8 mouse cellular contexts compared by ENCODE assay signal in the genomic region with DNA sequence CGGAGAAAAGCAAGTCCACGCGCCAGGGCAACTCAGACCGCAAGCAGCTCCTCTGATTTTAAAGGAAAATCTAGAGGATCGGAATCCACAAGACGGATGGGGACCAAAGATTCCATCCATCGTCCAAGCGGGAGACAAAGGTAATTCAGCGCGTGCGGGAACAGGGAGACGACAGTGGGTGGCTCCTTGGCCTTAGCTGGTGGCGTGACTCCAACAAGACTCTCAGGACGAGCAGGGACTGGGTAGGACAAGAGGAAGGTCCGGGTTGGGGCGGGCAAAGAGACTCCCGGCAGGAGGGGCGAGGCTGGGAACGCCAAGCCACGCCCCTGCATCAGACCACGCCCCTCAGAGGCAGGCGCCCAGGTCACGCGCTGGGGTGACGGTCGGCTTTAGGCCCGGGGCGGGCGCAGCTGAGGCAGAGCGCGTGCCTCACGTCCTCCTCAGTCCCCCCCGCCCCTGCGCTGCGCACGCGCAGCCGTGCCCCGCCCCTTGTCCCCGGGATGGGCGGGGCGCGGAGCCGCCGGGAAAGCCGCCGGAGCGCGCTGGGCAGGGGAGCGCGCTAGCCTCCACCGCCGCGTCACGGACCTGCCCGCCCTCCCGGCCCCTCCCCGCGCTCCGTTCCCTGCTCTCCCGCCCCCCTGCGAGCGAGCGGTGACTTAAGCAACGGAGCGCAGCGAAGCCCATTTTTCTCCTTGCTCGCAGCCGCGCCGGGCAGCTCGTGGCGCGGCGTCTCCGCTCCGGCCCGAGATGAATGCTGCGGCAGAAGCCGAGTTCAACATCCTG. TPM values are rescaled to one million over a fixed set of nuclear protein-coding genes. Genes with fewer than 3 reads are reported as not detected.
DNase-seq lines count a peak whose midpoint lies in the region; ATAC-seq lines count a peak whose summit lies in the region.

No protein-coding gene starts in this region.

- peak overlapping the region; percentile 95 for H3K27ac ChIP-seq in brown adipose tissue, adult 24 weeks (replicated peaks; ENCODE audit: low read depth, low read length)
- H3K27ac ChIP-seq in heart, embryonic 13.5 days (replicated peaks): peak overlapping the region; percentile 97
- H3K27ac ChIP-seq in liver, embryonic 12.5 days: peak overlapping the region; percentile 89
- H3K27ac ChIP-seq in stomach, embryonic 15.5 days: peak overlapping the region; percentile 98

- peak; percentile 99 for DNase-seq in CD4-positive, CD25-positive, alpha-beta regulatory T cell, adult 2 months (ENCODE audit: low read depth, low spot score)
- peak; percentile 65 for DNase-seq in fat pad, adult 2 months (ENCODE audit: extremely low read depth, low read depth, low spot score)
- peak; percentile 99 for DNase-seq in kidney, postnatal 10 days
- DNase-seq in natural killer cell, adult 2 months (ENCODE audit: low spot score in 2 of 2): peak; percentile 94 to 97

- under 1% methylated on average over 64 of the region's 80 CpGs for WGBS in heart, embryonic 13.5 days
- WGBS in liver, embryonic 12.5 days (ENCODE audit: insufficient replicate concordance): under 1% methylated on average over 65 of the region's 80 CpGs
- under 1% methylated on average over 59 of the region's 80 CpGs for WGBS in stomach, embryonic 15.5 days

- peaks cover 4% of the 10 kb centered on the region for H3K4me1 ChIP-seq in brown adipose tissue, adult 24 weeks (ENCODE audit: control insufficient read depth, insufficient read depth, insufficient read length, low read length)
- peaks cover 3% of the 10 kb centered on the region for H3K4me1 ChIP-seq in heart, embryonic 13.5 days
- H3K4me1 ChIP-seq in liver, embryonic 12.5 days: peaks cover 16% of the 10 kb centered on the region
- no peaks in the 10 kb centered on the region for H3K4me1 ChIP-seq in stomach, embryonic 15.5 days

- peak overlapping the region; percentile 82 for H3K4me2 ChIP-seq in heart, embryonic 13.5 days
- H3K4me2 ChIP-seq in liver, embryonic 12.5 days: peak overlapping the region; percentile 85
- peak overlapping the region; percentile 67 for H3K4me2 ChIP-seq in stomach, embryonic 15.5 days

- H3K9me3 ChIP-seq in heart, embryonic 13.5 days: no peaks in the 10 kb centered on the region
- H3K9me3 ChIP-seq in liver, embryonic 12.5 days (replicated peaks): no peaks in the 10 kb centered on the region
- H3K9me3 ChIP-seq in stomach, embryonic 15.5 days: no peaks in the 10 kb centered on the region

- H3K36me3 ChIP-seq in heart, embryonic 13.5 days: peaks cover 14% of the 10 kb centered on the region
- H3K36me3 ChIP-seq in liver, embryonic 12.5 days: peaks cover 12% of the 10 kb centered on the region
- 0 out of 2 replicates have a peak, but pooled peaks cover 4% of the 10 kb centered on the region for H3K36me3 ChIP-seq in stomach, embryonic 15.5 days

- peak overlapping the region; percentile 85 for H3K9ac ChIP-seq in heart, embryonic 13.5 days
- H3K9ac ChIP-seq in liver, embryonic 12.5 days: peak overlapping the region; percentile 80
- peak overlapping the region; percentile 65 for H3K9ac ChIP-seq in stomach, embryonic 15.5 days

- H3K4me3 ChIP-seq in brown adipose tissue, adult 24 weeks (ENCODE audit: insufficient read depth, low read depth, low read length): peak overlapping the region; percentile 92
- peak overlapping the region; percentile 85 for H3K4me3 ChIP-seq in heart, embryonic 13.5 days
- H3K4me3 ChIP-seq in liver, embryonic 12.5 days: peak overlapping the region; percentile 72
- peak overlapping the region; percentile 63 for H3K4me3 ChIP-seq in stomach, embryonic 15.5 days (replicated peaks)

- peak; percentile 99 for ATAC-seq in heart, embryonic 13.5 days (ENCODE audit: extremely low read depth, insufficient number of reproducible peaks, low FRiP score, low TSS enrichment)
- peak; percentile 96 for ATAC-seq in liver, embryonic 12.5 days
- ATAC-seq in stomach, embryonic 15.5 days (ENCODE audit: insufficient read depth, low FRiP score, low read depth): peak; percentile 97

- 0 out of 2 replicates have a peak, but pooled peaks cover 7% of the 10 kb centered on the region for H3K27me3 ChIP-seq in heart, embryonic 13.5 days (replicated peaks)
- H3K27me3 ChIP-seq in liver, embryonic 12.5 days (replicated peaks): no peaks in the 10 kb centered on the region; the same call in 1 of the 2 replicates
- H3K27me3 ChIP-seq in stomach, embryonic 15.5 days (replicated peaks): no peaks in the 10 kb centered on the region

RNA-seq across cellular contexts. Expression of a gene that starts 0.7 kb away (rescaled TPM):
- polyA plus RNA-seq in brown adipose tissue, adult 24 weeks (2012; ENCODE audit: insufficient read depth, insufficient read length, missing spikeins): 237 and 255 TPM in 2 replicates
- 15.2 and 17.3 TPM in 2 replicates for polyA plus RNA-seq in heart, embryonic 13.5 days (2015; fragmentation: Nextera tagmentation; extraction: Ambion mirVana)
- 14.8 and 15.1 TPM in 2 replicates for polyA plus RNA-seq in liver, embryonic 12.5 days (2016; fragmentation: Nextera tagmentation; extraction: Ambion mirVana)
- polyA plus RNA-seq in stomach, embryonic 15.5 days (2015; fragmentation: Nextera tagmentation; extraction: Ambion mirVana): 22.4 and 23.6 TPM in 2 replicates

Comparison
In these comparisons a context has a peak if more than half of its experiments do, and no peak if none do; other contexts are left out.
1. Peak in every context shown above with its lines: DNase-seq, ATAC-seq, H3K4me3 ChIP-seq and H3K27ac ChIP-seq.